Mouse (Mus musculus): ENCODE results near the gene Nt5c3b. TPM values are rescaled to one million over a fixed set of nuclear protein-coding genes. Genes with fewer than 3 reads are reported as not detected.
A peak's percentile ranks its signal among the peaks of the same experiment; 100 is the strongest.

Nt5c3b gene
- total RNA-seq, 4 experiments from 2014 or later = 49.7 to 76.8 (median 68.5) TPM

DNA sequence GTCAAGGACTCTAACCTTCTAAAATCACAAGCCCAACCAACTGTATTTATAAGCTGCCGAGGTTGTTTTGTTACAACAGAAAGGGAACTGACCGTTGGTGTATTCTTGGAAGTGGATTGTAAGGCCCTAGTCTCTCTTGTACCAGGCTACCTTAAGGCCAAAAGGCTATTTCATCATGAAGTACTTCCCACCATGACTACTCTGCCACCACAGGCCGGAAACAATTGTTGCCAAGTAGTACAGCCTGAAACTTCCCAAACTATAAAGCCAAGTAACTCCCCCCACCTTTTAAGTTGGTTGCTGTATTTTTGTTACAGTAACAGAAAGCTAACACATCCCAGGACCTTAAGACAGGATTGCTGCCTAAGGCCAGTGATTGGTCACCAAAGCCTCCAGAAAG, 14.8 kb downstream of the Nt5c3b start:
- DNase-seq = no peak

- peak; percentile 77 for DNase-seq
Observed at GRCm38 (mm10) chr11:100425851-100426250, 15.8 kb downstream of the Nt5c3b start.

- no peak for DNase-seq
Observed at GRCm38 (mm10) chr11:100423836-100424235, 17.8 kb downstream of the Nt5c3b start.

- DNase-seq = no peak
Observed at GRCm38 (mm10) chr11:100421537-100421936, 20.1 kb downstream of the Nt5c3b start.

- peak; percentile 56 for DNase-seq
Observed at GRCm38 (mm10) chr11:100414914-100415822, 26.4 kb downstream of the Nt5c3b start, which contains the start of gene Fkbp10. Gene Fkbp10 (plus strand): TSS chr11:100415697.

DNA sequence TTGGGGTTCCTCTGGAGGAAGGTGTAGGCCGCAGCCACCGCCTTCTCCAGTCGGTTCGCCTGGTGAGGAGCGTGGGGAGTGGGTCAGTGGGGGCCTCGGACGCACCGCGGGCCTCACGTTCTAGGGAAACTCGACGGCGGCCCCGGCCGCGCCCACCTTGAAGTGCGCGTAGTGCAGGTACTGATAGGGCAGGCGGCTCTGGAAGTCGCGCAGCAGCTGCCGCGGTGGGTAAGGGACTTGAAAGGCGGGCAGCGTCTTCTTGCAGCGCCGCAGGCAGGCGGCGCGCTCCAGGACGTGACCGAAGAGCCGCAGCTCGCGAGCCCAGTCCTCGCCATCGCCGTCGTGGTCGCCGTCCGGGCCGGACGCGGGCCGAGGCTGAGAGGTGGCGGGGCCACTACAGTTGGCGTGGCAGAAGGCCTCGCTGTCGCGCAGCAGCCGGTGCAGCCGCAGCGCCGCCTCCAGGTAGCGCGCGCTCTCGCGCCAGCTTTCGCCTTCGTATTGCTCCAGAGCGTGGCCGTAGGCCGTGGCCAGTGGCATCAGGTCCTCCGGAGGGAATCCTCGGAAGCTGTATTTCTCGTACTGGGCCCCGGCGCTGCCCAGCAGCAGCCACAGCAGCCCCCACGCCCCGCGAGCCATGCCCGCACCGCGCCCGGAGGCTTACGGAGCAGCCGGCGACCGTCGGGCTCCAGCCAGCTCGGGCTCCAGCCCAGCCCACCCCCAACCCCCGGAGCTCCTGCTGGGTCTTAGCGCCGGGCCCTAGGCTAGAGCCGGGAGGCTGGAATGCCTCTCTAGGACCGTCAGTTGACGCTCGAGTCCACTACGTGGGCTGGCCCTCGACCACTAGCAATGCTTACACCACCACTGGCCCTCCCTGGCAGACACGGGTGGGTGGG, 27.3 kb downstream of the Nt5c3b start, which contains the start of gene P3h4:
Gene P3h4 (minus strand): TSS at position 816 of the 893 bp plus-strand sequence.
- peak; percentile 70 for DNase-seq

DNA sequence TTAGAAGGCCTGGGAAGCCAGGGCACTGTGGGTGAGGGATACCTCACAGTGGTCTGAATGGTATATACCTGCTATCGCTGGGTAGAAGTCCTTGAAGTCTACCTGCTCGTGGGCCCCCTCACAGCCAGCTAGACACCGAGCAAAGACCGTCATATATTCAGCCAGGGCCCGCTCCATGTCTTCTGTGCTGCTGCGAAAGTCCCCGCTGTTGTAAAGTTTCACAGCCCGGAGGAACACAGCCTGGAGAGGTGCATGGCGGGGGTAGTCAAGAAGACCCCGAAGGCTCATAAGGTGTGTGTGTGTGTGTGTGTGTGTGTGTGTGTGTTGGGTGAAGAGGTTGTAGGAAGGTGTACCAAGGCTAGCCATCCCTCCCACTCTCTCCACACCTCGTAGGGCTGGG, 28.1 kb downstream of the Nt5c3b start:
- DNase-seq = no peak

DNA sequence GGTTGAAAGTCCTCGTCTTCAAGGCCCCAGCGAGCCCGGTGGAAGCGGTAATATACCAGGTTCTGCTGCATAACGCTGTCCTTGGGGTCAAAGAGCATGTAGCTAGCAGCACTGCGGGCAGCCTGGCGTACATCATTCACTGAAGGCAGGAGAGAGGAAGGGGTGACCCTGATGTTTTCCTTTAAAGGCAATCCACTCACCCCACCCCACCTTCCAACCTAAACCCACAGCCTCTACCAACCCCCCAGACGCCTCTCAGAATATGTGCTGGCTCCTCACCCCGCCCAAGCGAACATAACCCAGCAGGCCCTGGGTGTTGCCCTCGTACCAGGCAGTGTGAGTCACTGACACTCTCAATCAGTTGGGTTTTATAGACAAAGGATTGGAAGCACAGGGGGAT, 29.9 kb downstream of the Nt5c3b start:
- DNase-seq = no peak

- no peak for DNase-seq
Observed at GRCm38 (mm10) chr11:100409686-100410085, 31.9 kb downstream of the Nt5c3b start.

DNA sequence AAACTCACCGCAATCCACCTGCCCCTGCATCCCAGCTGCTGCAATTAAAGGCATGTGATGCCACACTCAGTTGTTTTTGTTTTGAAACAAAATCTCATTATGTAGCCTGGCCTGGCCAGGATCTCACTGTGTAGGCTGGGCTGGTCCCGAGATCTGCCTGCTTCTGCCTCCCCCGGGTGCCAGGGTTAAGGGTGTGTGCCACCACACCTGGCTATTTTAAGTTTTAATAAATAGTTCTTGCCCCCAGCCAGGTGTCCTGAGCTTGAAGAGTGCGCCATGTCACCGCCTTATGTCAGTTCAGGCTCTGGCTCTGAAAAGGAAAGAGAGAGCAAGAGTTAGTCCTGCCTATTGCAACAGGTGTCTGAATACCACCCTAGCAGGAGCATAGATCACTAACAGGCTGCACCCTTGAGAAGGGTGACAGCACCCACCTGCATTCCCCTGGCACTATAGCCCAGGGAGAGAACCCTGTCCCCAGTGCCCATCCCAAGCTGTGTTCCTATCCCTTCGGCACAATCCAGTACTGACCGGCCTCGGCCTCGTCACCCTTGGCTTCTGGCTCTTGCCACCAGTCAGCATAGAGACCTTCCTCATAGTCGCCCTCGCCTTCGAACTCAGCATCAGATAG, 32.7 kb downstream of the Nt5c3b start:
- no peak for DNase-seq

GRCm38 (mm10) chr11:100408076-100408834, 33.4 kb downstream of the Nt5c3b start:
- DNase-seq = no peak

DNA sequence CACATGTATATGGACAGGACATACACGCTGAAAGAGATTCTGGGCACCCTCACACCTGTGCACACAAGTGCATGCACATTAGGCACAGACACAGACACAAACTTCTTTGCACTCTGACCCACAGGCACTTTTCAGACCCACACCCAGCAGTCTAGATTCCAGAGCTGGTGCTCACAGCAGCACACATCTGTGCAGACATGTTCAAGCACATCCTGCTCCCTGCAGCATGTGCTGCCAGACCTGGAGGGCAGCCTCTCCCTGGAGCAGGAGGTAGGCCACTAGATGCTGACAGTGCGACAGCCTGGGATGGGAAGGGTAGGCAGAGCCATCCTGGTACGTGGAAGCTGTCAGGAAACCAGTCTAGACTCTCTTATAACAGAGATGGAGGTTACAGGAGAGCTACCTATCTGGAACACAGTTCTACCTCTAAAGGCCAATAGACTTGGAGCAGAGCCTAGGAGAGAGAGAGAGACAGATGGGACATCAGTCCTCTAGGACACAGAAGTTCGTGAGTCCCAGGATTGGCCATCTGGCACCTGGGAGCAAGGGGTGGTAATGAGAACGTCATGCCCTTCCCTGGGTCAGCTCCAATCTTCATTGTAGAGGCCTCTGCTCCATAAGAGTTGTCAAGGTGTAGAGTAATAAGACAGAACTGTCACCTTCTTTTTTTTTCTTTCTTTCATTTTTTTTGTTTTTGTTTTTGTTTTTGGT, 34.5 kb downstream of the Nt5c3b start:
- DNase-seq = no peak

DNA sequence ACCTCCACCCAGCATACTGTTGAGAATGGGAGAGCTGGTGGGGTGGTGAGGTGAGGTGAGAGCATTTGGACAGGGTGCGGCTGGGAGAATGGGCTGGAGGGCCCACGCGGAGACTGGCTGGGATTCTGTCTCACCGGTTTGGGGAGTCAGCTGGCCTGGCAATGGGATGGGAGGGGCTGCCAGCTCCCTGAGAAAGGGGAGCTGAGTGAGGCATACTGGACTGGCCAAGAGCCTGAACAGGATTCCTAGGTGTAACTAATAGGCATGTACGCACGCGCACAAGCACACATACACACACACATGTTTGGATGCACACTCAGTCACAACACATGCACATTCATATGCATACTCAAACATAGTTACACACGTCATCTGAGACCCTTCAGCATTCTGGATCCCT, 35.3 kb downstream of the Nt5c3b start:
- DNase-seq = no peak

GRCm38 (mm10) chr11:100404456-100405074, 37.0 kb downstream of the Nt5c3b start:
- DNase-seq = no peak

- no peak for DNase-seq
Observed at GRCm38 (mm10) chr11:100403445-100404134, 38.0 kb downstream of the Nt5c3b start.

DNA sequence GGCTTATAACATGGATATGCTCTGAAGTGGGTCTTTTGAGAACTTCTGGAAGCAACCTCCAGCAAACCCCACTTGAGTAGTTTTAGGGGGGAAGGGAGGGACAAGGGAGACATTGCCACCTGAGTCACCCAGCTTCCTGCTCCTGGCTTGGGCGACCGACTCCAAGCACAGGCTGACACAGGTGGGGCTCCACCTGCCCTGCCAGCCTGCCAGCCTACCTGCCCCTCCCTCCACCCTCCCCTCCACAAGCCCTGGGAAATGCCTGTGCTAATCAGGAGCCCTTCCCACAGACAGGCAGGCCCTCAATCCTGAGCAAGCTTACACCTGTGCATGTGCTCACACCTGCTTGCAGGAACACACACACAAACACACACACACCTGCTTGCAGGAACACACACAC, 38.9 kb downstream of the Nt5c3b start:
- no peak for DNase-seq

DNA sequence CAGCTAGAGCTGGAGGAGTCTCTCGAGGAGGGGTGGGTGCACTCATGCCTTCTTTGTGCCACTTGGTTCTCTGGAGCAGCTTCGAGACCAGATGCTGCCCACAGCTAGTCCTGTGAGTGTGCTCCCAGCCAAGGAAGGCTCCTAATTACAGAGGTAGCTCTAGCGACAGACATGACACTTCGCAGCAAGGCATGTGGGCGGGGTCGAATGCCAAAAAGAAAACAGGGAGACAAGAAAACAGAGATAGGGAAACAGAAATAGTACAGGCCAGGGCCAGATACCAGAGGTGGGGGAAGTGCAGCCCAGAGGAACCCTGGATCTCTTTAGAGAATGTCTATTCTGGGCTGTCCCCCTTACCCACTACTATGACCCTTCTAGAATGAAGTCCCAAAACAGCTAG, 39.4 kb downstream of the Nt5c3b start:
- no peak for DNase-seq

- no peak for DNase-seq
Observed at GRCm38 (mm10) chr11:100400842-100401241, 40.8 kb downstream of the Nt5c3b start.

DNA sequence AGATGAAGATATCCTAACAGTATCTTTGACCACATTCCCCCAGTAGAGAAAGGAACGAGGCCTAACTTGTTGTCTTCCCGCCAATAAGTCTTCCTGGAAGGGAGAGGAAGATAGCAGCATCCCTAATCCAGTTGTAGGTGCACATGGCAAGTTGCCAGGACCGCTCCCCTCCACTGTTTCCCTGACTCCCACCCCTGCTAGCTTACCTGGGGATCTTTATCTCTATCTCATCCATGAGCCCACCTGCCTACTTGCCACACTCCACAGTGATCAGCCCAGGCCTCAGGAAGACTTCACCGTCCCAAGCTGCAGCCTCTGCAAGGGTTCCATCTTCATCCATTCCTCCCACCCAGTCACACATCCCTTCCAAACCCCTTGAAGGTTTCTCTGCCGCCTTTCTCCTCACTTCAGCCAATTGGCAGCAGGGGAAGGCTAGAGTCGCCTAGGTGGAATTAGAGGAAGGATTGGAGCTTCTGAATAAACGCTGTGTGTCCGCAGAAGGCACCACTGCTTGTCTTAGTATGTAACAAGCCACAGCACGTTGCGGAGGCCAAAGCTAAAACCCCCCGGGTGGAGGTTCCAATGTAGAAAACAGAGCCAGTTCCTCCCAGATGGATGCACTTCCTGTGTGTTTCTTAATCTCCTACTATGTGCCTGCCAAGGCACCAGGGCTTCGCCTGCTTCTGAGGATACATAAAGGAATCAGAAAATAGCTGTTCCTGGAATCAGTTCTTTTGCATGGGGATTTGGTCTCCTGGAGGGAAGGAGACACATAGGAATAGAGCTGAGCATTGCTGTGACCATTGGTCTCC, 41.7 kb downstream of the Nt5c3b start:
- DNase-seq = no peak
